Mouse (Mus musculus): ENCODE results near the gene Fbln1.

The Fbln1 gene

GRCm38 (mm10) chr15:85205792-85206702 is at the start of gene Fbln1:
Fbln1 (plus strand) TSS chr15:85205949.
- peak in 1 of 2 experiments; percentile 19 for DNase-seq

- DNase-seq = no peak
These were observed 49.6 kb upstream of the Fbln1 start for GRCm38 (mm10) chr15:85156198-85156597.

DNA sequence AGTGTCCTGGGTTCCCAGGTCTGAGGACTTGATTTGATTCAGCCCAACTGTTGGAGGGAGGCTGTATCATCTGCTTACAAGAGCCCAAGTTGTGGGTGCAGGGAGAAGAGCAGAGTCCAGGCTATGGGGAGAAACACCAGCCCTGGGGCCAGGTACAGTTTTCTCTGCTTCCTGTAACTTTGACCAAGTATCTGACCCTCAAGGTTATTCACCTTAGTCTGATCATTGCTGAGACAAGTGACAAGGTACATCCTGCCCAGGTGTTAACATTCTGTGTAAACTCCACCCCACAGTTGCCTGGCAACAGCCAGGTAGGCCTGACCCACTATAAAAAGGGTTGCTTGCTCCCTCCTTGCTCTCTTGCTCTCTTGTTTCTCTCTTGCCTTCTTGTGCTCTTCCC is 44.3 kb upstream of the Fbln1 start:
- DNase-seq = no peak

DNA sequence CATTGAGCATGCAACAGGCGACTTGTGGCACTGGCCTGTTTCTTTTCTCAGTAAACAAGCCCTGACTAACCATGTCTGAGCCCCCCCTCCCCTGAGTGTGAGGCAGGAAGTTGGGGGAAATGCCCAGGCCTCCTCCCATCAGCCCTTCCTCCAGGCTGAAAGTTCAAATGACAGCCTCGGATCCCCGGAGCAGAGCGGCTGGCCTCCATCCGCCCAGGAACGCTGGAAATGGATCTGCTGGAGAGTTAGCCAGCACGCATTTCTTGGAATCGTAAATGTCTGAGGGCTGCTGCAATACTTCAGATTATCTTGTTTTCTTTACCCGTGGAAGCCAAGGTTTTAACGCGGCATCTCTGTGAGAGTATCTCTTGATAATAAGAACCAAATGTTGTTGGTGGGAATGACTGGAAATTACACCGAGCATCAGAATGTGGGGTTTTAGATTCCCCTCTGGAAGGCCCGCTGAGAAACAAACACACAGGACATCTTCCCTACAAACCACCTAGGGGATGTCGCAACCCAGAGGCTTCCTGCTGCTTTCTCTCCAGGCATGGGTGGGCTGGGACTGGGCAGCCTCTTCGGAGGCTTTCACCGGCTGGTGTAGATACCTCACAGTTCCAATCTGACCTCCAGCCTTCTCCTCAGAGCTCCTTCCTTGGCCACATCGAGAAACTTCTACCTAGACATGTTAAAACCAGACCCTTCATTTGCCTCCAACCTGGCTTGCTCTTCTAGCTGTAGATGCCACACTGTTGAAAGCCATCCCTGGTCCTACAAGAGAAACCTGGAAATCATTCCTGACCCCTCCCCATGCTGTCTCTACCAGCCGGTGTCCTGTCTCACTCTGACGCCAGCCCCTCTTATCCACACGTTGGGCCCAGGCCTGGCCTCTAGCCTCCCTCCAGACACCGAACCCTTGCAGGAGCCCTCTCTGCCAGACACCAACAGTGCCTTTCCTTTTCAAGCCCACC is 42.8 kb upstream of the Fbln1 start:
- DNase-seq = no peak

GRCm38 (mm10) chr15:85166433-85166933 is 39.3 kb upstream of the Fbln1 start:
- DNase-seq = no peak

DNA sequence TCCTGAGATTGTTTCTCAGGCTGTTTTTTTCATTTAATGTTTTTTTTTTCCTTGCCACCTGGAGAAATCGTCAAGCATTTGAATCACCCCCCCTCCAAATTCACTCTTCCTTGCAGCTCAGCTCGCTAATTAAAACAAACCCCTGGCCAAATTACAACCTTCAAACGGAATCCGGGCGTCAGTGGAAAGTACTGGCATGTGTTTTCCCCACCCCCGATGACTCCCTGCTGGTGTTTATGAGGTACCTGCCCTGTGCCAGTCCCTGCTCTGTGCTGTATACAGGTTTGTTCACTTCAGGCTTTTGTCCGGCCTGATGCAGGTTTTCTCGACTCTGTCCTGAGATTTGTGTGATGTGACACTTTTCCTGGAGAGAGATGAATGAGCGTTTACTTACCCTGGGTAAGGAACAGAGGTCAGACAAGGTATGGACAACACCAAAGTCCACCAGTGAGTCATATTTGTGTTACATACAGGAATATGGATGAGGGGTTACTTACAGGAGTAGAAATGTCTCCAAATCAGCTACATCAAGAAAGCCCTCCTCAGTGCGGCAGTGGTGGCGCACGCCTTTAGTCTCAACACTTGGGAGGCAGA is 38.6 kb upstream of the Fbln1 start:
- DNase-seq = no peak

GRCm38 (mm10) chr15:85172054-85172453 is 33.7 kb upstream of the Fbln1 start:
- DNase-seq = no peak

DNA sequence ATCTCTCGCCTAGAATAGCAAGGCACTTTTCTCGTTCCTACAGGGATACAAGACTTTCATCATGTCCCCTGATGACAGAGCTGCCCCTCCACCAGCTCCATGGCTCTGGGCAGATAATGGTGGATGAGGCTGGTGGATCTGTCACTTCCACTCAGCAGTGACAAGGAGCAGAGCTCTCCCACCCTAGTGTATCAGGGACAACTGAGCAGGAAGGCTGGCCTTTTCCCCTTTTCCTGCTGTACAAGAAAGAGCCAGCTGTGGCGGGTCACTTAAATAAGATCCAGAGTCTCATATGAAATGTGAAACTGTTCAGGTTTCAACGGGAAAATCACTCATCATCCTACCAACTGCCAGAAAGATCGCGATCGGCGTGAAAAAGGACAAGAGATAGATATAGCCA is 32.3 kb upstream of the Fbln1 start:
- no peak for DNase-seq

GRCm38 (mm10) chr15:85174060-85174459 is 31.7 kb upstream of the Fbln1 start:
- no peak for DNase-seq

DNA sequence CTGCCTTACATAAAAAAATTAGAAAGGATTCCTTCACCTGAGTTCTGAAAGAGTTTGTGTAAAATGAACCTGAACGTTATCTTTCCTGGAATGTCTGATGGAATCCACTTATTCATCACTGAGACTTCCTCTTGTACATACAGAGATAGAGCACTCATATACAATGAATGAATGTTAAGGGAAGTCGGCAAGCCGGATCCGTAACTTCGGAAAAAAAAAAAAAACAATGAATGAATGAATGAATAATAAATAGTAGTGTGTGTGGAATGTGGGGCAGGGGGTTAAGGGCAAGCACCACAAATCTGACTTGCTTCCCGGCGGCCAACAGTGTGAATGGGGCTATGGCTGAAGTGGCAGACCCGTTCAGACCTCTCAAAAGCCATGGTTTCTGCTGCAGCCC is 28.2 kb upstream of the Fbln1 start:
- DNase-seq = peak; percentile 25 to 40

DNA sequence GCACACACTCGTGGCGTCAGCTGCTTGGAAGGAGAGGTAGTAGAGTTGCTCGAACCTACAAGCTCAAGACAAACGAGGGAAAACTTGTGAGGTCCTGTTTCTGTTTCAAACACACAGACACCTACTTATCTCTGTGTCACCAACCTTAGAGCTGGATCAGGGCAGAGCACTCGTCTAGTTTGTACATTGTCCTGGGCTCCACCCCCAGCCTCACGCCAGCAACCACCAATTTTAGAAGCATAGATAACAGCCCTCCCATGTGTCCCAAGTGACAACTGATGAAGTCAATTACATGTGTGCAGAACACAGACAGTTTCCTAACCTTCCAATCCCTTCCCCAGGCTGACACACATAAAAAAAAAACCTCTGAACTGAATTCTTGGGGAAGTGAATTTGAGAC is 27.6 kb upstream of the Fbln1 start:
- DNase-seq = no peak

- no peak for DNase-seq
These were observed 26.1 kb upstream of the Fbln1 start for GRCm38 (mm10) chr15:85179528-85180180.

- DNase-seq = no peak
These were observed 25.4 kb upstream of the Fbln1 start for GRCm38 (mm10) chr15:85180368-85180767.

DNA sequence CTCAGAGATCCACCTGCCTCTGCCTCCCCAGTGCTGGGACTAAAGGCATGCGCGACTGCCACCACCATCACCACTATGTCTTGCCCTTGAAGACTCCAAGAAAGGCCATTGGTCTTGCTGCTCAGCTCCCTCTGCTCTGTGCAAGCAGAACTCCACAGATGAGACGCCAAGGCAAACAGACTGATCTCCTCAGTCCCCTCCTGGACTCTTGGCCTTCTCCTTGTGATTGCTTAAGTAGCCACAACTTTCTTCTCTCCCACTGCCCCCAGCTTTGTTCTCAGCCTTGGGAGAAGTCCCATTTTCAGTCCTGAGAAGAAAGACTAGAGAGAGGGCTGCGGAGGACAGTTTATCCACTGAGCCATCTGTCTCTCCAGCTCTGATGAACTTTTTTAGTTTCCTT is 23.7 kb upstream of the Fbln1 start:
- DNase-seq = no peak

GRCm38 (mm10) chr15:85186916-85187315 is 18.8 kb upstream of the Fbln1 start:
- no peak for DNase-seq

DNA sequence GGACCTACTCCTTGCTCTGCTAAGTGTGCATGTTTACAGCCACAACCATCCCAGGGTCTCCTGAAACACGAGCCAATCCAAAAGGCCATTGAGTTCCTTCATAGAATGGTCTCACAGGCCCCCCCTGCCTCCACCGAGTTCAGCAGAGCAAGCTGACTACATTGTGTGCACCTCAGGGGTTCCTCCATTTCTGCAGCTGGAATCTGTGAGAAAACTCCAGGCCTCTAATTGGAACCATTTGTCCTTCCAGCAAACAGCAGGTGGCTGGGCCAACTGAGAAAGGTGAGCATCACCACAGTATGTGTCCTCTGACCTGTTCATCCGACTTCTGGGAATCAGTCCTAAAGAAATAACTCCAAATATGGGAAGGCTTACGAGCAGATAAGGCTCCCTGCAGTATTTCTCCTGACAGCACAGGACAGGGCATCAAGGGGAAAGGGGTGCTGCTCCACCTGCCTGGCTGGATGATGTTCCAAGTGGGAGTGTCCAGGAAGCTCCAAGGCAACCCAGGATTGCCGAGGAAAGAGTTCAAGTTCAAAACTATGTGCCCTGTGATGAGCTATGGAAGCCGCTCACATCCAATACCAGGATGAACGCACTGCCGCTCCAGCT is 17.5 kb upstream of the Fbln1 start:
- DNase-seq = no peak

GRCm38 (mm10) chr15:85200446-85201289 is 5.1 kb upstream of the Fbln1 start:
- no peak for DNase-seq

DNA sequence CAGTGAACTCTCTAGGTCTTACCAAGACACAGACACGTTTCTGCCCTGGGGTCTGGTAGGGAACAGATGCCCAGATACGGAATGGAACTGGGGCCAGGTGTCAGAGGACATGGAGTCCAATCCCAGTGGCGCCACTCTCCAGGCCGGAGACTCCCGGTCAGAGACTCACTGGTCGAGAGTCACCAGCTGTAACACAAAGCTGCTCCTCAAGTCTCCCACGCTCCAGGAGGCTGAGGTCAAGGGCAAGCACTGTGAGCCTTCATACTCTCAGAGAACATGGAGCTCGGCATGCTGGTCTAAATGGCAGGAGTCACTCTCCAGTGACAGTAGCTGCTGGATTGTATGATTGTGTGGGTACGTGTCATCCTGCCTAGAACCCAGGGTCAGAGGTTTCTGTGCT is 3.5 kb upstream of the Fbln1 start:
- no peak for DNase-seq

- DNase-seq = no peak
These were observed 3.0 kb upstream of the Fbln1 start for GRCm38 (mm10) chr15:85202787-85203186.

DNA sequence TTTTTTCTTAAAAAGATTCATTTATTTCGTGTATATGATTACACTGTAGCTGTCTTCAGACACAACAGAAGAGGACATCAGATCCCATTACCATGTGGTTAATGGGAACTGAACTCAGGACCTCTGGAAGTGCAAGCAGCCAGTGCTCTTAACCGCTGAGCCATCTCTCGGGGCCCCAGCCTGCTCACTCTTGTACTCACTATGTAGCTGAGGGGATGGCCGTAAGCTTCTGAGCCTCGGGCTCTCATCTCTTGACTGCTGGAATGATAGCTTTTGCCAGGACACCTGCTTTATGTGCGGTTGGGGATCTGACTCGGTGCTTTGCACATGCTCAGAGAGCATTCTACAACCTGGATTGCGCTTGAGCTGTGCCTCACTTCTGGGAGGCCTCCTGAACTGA is 1.4 kb upstream of the Fbln1 start:
- no peak for DNase-seq

DNA sequence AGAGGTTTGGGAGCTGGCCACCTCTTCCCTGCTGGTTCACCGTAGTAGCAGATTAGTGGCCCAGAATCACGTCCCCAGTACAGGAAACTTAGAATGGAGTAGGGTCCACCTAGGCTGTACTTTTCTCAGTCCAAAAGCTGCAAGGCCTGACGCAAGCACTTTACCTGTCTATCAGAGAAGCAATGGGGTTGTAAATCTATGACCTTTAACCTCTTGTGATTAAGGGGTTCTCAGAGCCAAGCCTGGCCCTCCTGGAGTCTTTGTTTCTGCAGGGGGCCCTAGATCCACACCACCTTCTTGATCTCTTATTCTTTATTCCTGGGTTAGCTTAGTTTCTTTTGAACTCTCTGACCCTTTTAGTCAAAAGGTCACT is 940 bp downstream of the Fbln1 start:
- no peak for DNase-seq
